Mouse (Mus musculus) hindbrain, embryonic 12.5 days (tissue): ENCODE measurements around the gene Maml2. TPM values are rescaled to one million over a fixed set of nuclear protein-coding genes. Genes with fewer than 3 reads are reported as not detected.

Experiments
- ATAC-seq: fragments of 200-750 bp; cut with Nextera tagmentation; 2 replicates; pipeline ENCODE4 v1.8.0; 2017; ENCODE audit warnings: moderate TSS enrichment; ENCODE audit not compliant: low FRiP score
- H3K27ac ChIP-seq: fragments of 300-500 bp; sonication (generic); 2 replicates; pipeline ENCODE4 v1.5.1; 2016; ENCODE audit warnings: mild to moderate bottlenecking
- H3K27me3 ChIP-seq: fragments of 300-500 bp; sonication (generic); 2 replicates; pipeline ENCODE4 v1.6.1; 2016; ENCODE audit warnings: mild to moderate bottlenecking
- H3K36me3 ChIP-seq: fragments of 300-500 bp; sonication (generic); 2 replicates; pipeline ENCODE4 v1.6.1; 2016; ENCODE audit warnings: mild to moderate bottlenecking
- H3K4me1 ChIP-seq: fragments of 300-500 bp; sonication (generic); 2 replicates; pipeline ENCODE4 v1.6.1; 2016
- H3K4me2 ChIP-seq: fragments of 300-500 bp; sonication (generic); replicated peaks from 2 replicates; pipeline ENCODE4 v1.6.1; 2016; ENCODE audit warnings: mild to moderate bottlenecking
- H3K4me3 ChIP-seq: fragments of 300-500 bp; sonication (generic); 2 replicates; pipeline ENCODE4 v1.5.1; 2016; ENCODE audit warnings: mild to moderate bottlenecking
- H3K9ac ChIP-seq: fragments of 300-500 bp; sonication (generic); 2 replicates; pipeline ENCODE4 v1.6.1; 2016; ENCODE audit warnings: mild to moderate bottlenecking, moderate library complexity
- H3K9me3 ChIP-seq: fragments of 300-500 bp; sonication (generic); replicated peaks from 2 replicates; pipeline ENCODE4 v1.6.1; 2016; ENCODE audit warnings: mild to moderate bottlenecking
- WGBS: fragments of 180-500 bp; shearing (Covaris S2); methylation state at CpG from one replicate; pipeline ENCODE4 v1.1.7; 2016; 5-methylcytosine and 5-hydroxymethylcytosine counted together
- polyA plus RNA-seq: library from polyadenylated mRNA; unstranded; fragments of >200 nt; fragmentation: Nextera tagmentation; extraction: Ambion mirVana; gene quantifications from 2 replicates; pipeline ENCODE4 v1.2.1, GENCODE M21; 2016

Gene Maml2
- polyA plus RNA-seq, 1 experiment from 2014 or later = 14.1 TPM

- Histone ChIP-seq H3K9me3 (no peaks in the 10 kb centered on the region), H3K36me3 (no peaks in the 10 kb centered on the region), H3K9ac (no peak overlapping the region), H3K27me3 (no peaks in the 10 kb centered on the region), H3K27ac (no peak overlapping the region), H3K4me3 (no peak overlapping the region), H3K4me2 (no peak overlapping the region), H3K4me1 (0 out of 2 replicates have a peak, but pooled peaks cover 7% of the 10 kb centered on the region)
- no peak for ATAC-seq
- WGBS = 97% methylated on average over 1 of the region's 1 CpGs
Observed at GRCm38 (mm10) chr9:13460926-13461325, 163.2 kb downstream of the Maml2 start.

- Histone ChIP-seq H3K27me3 (no peaks in the 10 kb centered on the region), H3K4me1 (peaks cover 14% of the 10 kb centered on the region), H3K9ac (no peak overlapping the region), H3K4me2 (no peak overlapping the region), H3K36me3 (no peaks in the 10 kb centered on the region), H3K27ac (no peak overlapping the region), H3K4me3 (no peak overlapping the region), H3K9me3 (no peaks in the 10 kb centered on the region)
- ATAC-seq = no peak
- WGBS = 76% methylated on average over 4 of the region's 4 CpGs
Observed at GRCm38 (mm10) chr9:13465358-13466020, 167.7 kb downstream of the Maml2 start.

DNA sequence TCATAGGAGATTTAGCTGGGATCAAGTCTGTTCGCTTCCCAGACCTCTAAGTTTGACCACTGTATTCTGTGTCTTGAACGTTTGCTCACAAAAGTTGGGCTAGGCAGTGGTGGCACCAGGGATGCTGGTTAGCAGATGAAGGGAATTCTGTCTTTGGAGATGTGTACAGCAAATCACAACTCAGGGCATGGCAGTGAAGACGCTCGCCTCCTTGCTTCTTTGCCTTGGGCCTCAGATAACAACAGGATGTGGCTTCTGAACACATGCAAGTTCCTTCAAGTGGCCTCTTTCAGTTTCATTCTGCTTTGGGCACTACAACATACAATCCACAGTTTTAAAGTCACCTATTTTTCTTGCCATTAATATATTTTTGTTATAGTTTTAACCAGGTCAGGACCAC, 168.6 kb downstream of the Maml2 start:
- H3K4me1 ChIP-seq = peaks cover 14% of the 10 kb centered on the region
- 87% methylated on average over 4 of the region's 4 CpGs for WGBS
- no peaks in the 10 kb centered on the region for H3K27me3 ChIP-seq
- H3K27ac ChIP-seq = no peak overlapping the region
- no peaks in the 10 kb centered on the region for H3K36me3 ChIP-seq
- ATAC-seq = no peak
- H3K4me3 ChIP-seq = no peak overlapping the region
- H3K4me2 ChIP-seq = no peak overlapping the region
- H3K9me3 ChIP-seq = no peaks in the 10 kb centered on the region
- H3K9ac ChIP-seq = no peak overlapping the region

- no peak overlapping the region for H3K4me2 ChIP-seq
- no peaks in the 10 kb centered on the region for H3K27me3 ChIP-seq
- H3K36me3 ChIP-seq = no peaks in the 10 kb centered on the region
- ATAC-seq = no peak
- 85% methylated on average over 10 of the region's 10 CpGs for WGBS
- H3K4me3 ChIP-seq = no peak overlapping the region
- H3K4me1 ChIP-seq = peaks cover 14% of the 10 kb centered on the region
- H3K9ac ChIP-seq = no peak overlapping the region
- no peak overlapping the region for H3K27ac ChIP-seq
- H3K9me3 ChIP-seq = no peaks in the 10 kb centered on the region
Observed at GRCm38 (mm10) chr9:13466816-13467215, 169.1 kb downstream of the Maml2 start.

DNA sequence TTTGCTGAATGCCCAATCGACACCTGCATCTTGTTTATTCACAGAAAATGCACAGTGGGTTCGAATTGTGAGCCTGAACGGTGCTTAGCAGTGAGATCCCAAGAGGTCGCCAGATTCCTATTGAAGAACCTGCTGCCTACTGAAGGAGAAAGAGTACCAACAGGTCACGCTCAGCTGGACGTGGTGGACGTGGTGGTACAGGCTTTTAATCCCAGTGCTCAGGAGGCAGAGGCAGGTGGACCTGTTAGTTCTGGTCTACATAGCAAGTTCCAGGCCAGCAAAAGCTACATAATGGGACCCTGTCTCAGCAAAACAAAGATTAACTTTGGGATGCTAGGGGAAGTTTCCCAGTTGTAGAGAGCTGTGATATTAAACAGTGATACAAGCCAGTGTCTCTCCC, 170.0 kb downstream of the Maml2 start:
- H3K9me3 ChIP-seq = no peaks in the 10 kb centered on the region
- H3K4me2 ChIP-seq = no peak overlapping the region
- WGBS = 69% methylated on average over 7 of the region's 7 CpGs
- H3K9ac ChIP-seq = no peak overlapping the region
- no peak overlapping the region for H3K4me3 ChIP-seq
- no peaks in the 10 kb centered on the region for H3K36me3 ChIP-seq
- peaks cover 14% of the 10 kb centered on the region for H3K4me1 ChIP-seq
- H3K27ac ChIP-seq = no peak overlapping the region
- H3K27me3 ChIP-seq = no peaks in the 10 kb centered on the region
- no peak for ATAC-seq

- ATAC-seq = no peak
Observed at GRCm38 (mm10) chr9:13468778-13469177, 171.0 kb downstream of the Maml2 start.

DNA sequence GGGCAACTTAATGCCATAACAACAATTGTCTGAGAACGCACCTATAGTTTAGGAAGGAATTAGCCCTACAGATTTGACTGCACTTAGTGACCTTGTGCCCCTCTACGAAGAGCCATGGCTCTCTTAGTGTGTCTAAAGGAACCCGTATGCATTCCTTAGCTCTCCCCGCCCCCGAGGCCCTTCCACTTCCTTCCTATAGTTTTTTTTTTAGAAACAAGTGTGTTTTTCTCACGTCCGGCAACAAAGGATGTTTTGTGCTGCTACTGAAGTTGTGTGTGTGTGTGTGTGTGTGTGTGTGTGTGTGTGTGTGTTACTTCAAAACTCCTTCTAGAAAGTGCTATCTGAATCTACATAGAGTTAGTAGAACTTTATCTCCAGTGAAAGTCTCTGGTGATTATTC, 172.3 kb downstream of the Maml2 start:
- Histone ChIP-seq H3K36me3 (no peaks in the 10 kb centered on the region), H3K9ac (no peak overlapping the region), H3K27me3 (no peaks in the 10 kb centered on the region), H3K9me3 (no peaks in the 10 kb centered on the region), H3K4me1 (peaks cover 14% of the 10 kb centered on the region), H3K27ac (no peak overlapping the region), H3K4me2 (no peak overlapping the region), H3K4me3 (no peak overlapping the region)
- WGBS = 44% methylated on average over 7 of the region's 7 CpGs
- no peak for ATAC-seq

More at GRCm38 (mm10) chr9:13468778-13469177, 171.0 kb downstream of the Maml2 start:
- Histone ChIP-seq H3K36me3 (no peaks in the 10 kb centered on the region), H3K27me3 (no peaks in the 10 kb centered on the region), H3K9me3 (no peaks in the 10 kb centered on the region), H3K4me2 (no peak overlapping the region), H3K9ac (no peak overlapping the region), H3K4me1 (peaks cover 14% of the 10 kb centered on the region), H3K27ac (no peak overlapping the region), H3K4me3 (no peak overlapping the region)
- 75% methylated on average over 6 of the region's 6 CpGs for WGBS

GRCm38 (mm10) chr9:13474951-13475350, 177.2 kb downstream of the Maml2 start:
- Histone ChIP-seq H3K4me1 (peaks cover 13% of the 10 kb centered on the region), H3K9ac (no peak overlapping the region), H3K36me3 (no peaks in the 10 kb centered on the region), H3K4me3 (no peak overlapping the region), H3K9me3 (no peaks in the 10 kb centered on the region), H3K4me2 (no peak overlapping the region), H3K27ac (no peak overlapping the region), H3K27me3 (no peaks in the 10 kb centered on the region)
- ATAC-seq = no peak
- 93% methylated on average over 5 of the region's 5 CpGs for WGBS

DNA sequence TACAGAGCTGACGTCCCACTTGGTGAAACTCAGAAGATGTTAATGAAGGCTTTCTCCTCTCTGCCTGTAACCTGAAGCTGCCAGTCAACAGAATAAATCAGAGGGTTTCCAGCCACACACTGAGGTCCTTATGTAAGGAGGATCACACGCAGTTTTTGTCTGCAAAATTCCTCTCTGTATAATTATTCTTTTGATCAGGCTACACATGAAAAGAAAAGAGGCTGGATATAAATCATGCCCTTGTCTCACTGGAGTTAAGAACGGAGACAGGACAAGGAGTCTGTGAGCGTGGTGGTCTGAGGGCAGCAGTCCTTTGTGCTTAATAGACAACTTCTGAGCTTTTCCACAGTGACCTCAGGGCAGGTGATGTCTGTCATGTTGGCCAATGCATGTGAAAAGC, 181.5 kb downstream of the Maml2 start:
- WGBS = 13% methylated on average over 4 of the region's 4 CpGs
- H3K4me3 ChIP-seq = no peak overlapping the region
- H3K36me3 ChIP-seq = no peaks in the 10 kb centered on the region
- H3K9ac ChIP-seq = no peak overlapping the region
- no peaks in the 10 kb centered on the region for H3K9me3 ChIP-seq
- no peak overlapping the region for H3K4me2 ChIP-seq
- H3K27ac ChIP-seq = no peak overlapping the region
- peaks cover 26% of the 10 kb centered on the region for H3K4me1 ChIP-seq
- H3K27me3 ChIP-seq = no peaks in the 10 kb centered on the region
- peak; percentile 66 for ATAC-seq

- H3K9ac ChIP-seq = no peak overlapping the region
- H3K9me3 ChIP-seq = no peaks in the 10 kb centered on the region
- no peak overlapping the region for H3K27ac ChIP-seq
- WGBS = 71% methylated on average over 5 of the region's 5 CpGs
- H3K4me2 ChIP-seq = no peak overlapping the region
- no peaks in the 10 kb centered on the region for H3K27me3 ChIP-seq
- H3K4me3 ChIP-seq = no peak overlapping the region
- H3K36me3 ChIP-seq = no peaks in the 10 kb centered on the region
- peaks cover 28% of the 10 kb centered on the region for H3K4me1 ChIP-seq
- no peak for ATAC-seq
Observed at GRCm38 (mm10) chr9:13483199-13484068, 185.7 kb downstream of the Maml2 start.

GRCm38 (mm10) chr9:13484267-13485240, 186.8 kb downstream of the Maml2 start:
- H3K36me3 ChIP-seq = no peaks in the 10 kb centered on the region
- peaks cover 18% of the 10 kb centered on the region for H3K4me1 ChIP-seq
- no peak overlapping the region for H3K27ac ChIP-seq
- WGBS = 64% methylated on average over 12 of the region's 12 CpGs
- no peak overlapping the region for H3K4me3 ChIP-seq
- ATAC-seq = no peak
- H3K9ac ChIP-seq = no peak overlapping the region
- H3K27me3 ChIP-seq = no peaks in the 10 kb centered on the region
- no peaks in the 10 kb centered on the region for H3K9me3 ChIP-seq
- H3K4me2 ChIP-seq = no peak overlapping the region

DNA sequence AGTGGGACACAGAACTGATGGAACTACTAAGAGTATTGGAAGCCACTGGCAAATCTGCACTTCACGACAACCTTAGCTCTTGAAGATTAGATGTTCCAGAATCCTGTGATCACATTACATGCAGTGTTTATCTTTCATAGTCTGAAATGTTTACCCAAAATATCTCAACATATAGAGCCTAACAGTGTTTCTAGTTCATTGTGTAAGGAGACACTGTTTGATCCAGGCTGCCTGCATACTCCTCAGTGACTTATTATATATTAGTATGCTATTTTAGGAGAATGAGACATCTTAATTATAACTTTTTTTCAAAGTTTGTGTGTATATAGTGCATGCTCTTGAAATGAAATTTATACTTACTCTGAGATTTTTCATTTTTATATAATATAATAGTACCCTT, 188.2 kb downstream of the Maml2 start:
- Histone ChIP-seq H3K9ac (no peak overlapping the region), H3K4me1 (peaks cover 16% of the 10 kb centered on the region), H3K27me3 (no peaks in the 10 kb centered on the region), H3K4me3 (no peak overlapping the region), H3K27ac (no peak overlapping the region), H3K36me3 (no peaks in the 10 kb centered on the region), H3K9me3 (no peaks in the 10 kb centered on the region), H3K4me2 (no peak overlapping the region)
- WGBS = 83% methylated on average over 1 of the region's 1 CpGs
- ATAC-seq = no peak
